Mouse (Mus musculus) myocyte (in vitro differentiated cells): ENCODE measurements around the gene Gm19426. TPM values are rescaled to one million over a fixed set of nuclear protein-coding genes. Genes with fewer than 3 reads are reported as not detected.

Source experiments
- H3K27me3 ChIP-seq: one replicate; pipeline ENCODE4 v1.6.1; 2011; ENCODE audit not compliant: control insufficient read depth, insufficient read depth, insufficient read length
- H3K36me3 ChIP-seq: one replicate; pipeline ENCODE4 v1.6.1; 2011; ENCODE audit not compliant: control insufficient read depth, insufficient read depth
- H3K4me2 ChIP-seq: one replicate; pipeline ENCODE4 v1.6.1; 2011; ENCODE audit warnings: low read depth, control low read depth
- H3K4me3 ChIP-seq: one replicate; pipeline ENCODE4 v1.5.1; 2011; ENCODE audit warnings: mild to moderate bottlenecking, control low read depth, moderate library complexity
- H3K79me2 ChIP-seq: one replicate; pipeline ENCODE4 v1.6.1; 2011; ENCODE audit not compliant: control insufficient read depth, insufficient read depth
- H3ac ChIP-seq: one replicate; pipeline ENCODE4 v1.6.1; 2011; ENCODE audit not compliant: control insufficient read depth, insufficient read length
- CEBPB ChIP-seq: IDR thresholded peaks from 2 replicates; pipeline ENCODE4 v1.6.1; 2011; ENCODE audit warnings: mild to moderate bottlenecking, moderate library complexity; ENCODE audit not compliant: poor library complexity, insufficient read depth, severe bottlenecking
- E2F4 ChIP-seq: IDR thresholded peaks from one replicate; pipeline ENCODE4 v1.6.1; 2011; ENCODE audit warnings: mild to moderate bottlenecking, control low read depth, moderate library complexity; ENCODE audit not compliant: insufficient read depth
- MAX ChIP-seq: IDR thresholded peaks from one replicate; pipeline ENCODE4 v1.6.1; 2011; ENCODE audit warnings: low read depth, mild to moderate bottlenecking, control low read depth
- MYOD1 ChIP-seq, 3 experiments: IDR thresholded peaks; one replicate each; pipeline ENCODE4 v1.6.1; 2011; ENCODE audit warnings: control low read depth in 2 of 3, low read depth in 2 of 3, mild to moderate bottlenecking in 2 of 3, moderate library complexity in 1 of 3; ENCODE audit not compliant: insufficient read length in 2 of 3, control insufficient read depth in 1 of 3
- MYOG ChIP-seq, 3 experiments: IDR thresholded peaks; one replicate each; pipeline ENCODE4 v1.6.1; 2011; ENCODE audit warnings: control low read depth in 2 of 3, low read depth in 2 of 3, mild to moderate bottlenecking in 2 of 3; ENCODE audit not compliant: insufficient read length in 2 of 3, control insufficient read depth in 1 of 3, insufficient read depth in 1 of 3
- POLR2A ChIP-seq: IDR thresholded peaks from one replicate; pipeline ENCODE4 v1.6.1; 2011; ENCODE audit warnings: low read depth, mild to moderate bottlenecking, control low read depth, moderate library complexity; ENCODE audit not compliant: insufficient read length
- POLR2AphosphoS2 ChIP-seq: IDR thresholded peaks from one replicate; pipeline ENCODE4 v1.6.1; 2011; ENCODE audit warnings: low read depth, control low read depth; ENCODE audit not compliant: insufficient read length
- REST ChIP-seq: IDR thresholded peaks from one replicate; pipeline ENCODE4 v1.6.1; 2011; ENCODE audit warnings: mild to moderate bottlenecking, control low read depth, moderate library complexity; ENCODE audit not compliant: insufficient read depth, insufficient read length
- SRF ChIP-seq: IDR thresholded peaks from one replicate; pipeline ENCODE4 v1.6.1; 2011; ENCODE audit warnings: low read depth; ENCODE audit not compliant: control insufficient read depth, insufficient read length
- TCF12 ChIP-seq: IDR thresholded peaks from one replicate; pipeline ENCODE4 v1.6.1; 2011; ENCODE audit warnings: mild to moderate bottlenecking, control low read depth; ENCODE audit not compliant: poor library complexity, insufficient read depth, severe bottlenecking
- TCF3 ChIP-seq: IDR thresholded peaks from one replicate; pipeline ENCODE4 v1.6.1; 2011; ENCODE audit warnings: low read depth, control low read depth; ENCODE audit not compliant: insufficient read length
- USF1 ChIP-seq: IDR thresholded peaks from one replicate; pipeline ENCODE4 v1.6.1; 2011; ENCODE audit warnings: low read depth, mild to moderate bottlenecking, control low read depth, moderate library complexity
- polyA plus RNA-seq: library from polyadenylated mRNA; unstranded; fragments of >200 nt; fragmentation: generic; extraction: Trizol; gene quantifications from one replicate; pipeline ENCODE4 v1.2.1, GENCODE M21; 2012; ENCODE audit warnings: missing spikeins

The Gm19426 gene
- polyA plus RNA-seq, 1 experiment: 3.0 TPM

DNA sequence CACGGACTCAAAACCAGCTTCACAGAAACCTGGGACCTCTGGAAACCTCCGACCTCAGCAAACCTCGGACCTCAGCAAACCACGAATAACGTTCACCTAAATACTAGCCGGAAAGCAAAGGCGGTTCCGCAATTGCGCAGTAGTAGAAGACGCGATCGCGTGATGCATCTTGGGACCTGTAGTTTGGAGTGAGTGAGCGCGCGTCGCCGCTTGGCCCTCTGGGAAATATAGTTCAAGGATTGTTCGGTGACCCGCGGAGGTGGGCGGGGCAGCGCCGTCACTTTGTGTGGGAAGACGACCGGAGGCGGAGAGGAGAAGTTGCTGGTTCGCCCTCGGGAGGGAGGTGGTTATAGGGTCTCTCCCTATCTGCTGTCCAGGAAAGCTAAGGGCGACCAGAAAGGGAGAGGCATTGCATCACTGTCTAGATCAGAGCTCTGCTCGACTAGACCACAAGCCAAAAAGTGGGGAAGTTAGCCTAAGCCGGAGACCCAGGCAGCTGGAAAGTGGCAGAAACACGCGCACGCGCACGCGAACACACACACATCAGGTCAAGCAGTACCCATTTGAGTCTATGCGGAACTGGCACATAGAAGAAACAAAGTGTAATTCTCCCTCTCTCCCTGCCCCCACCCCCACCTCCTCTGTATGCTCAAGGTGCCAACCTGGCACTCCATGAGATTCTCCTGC lies 16.1 kb downstream of the Gm19426 start, which contains the start of gene Clp1:
TSS of gene Clp1 (minus strand) at position 179 of the 687 bp plus-strand sequence.
- Histone ChIP-seq H3K27me3 (no peaks in the 10 kb centered on the region), H3K4me2 (peak within 1 kb of the TSS; percentile 99), H3K4me3 (peak within 1 kb of the TSS; percentile 62), H3K36me3 (peaks cover 16% of the 10 kb centered on the region), H3K79me2 (peaks cover 31% of the 10 kb centered on the region), H3ac (peak within 1 kb of the TSS; percentile 12)
- peak; percentile 39 for TF ChIP-seq E2F4
- TF ChIP-seq POLR2AphosphoS2: peak; percentile 75
- TF ChIP-seq MYOG (IDR thresholded peaks at IDR 0.05; ENCODE audit: control insufficient read depth in 1 of 3, insufficient read depth in 1 of 3, insufficient read length in 2 of 3, low read depth in 2 of 3): no peak
- TF ChIP-seq TCF3: no peak
- TF ChIP-seq USF1: no peak
- TF ChIP-seq TCF12: no peak
- no peak for TF ChIP-seq REST
- TF ChIP-seq POLR2A: peak; percentile 75

DNA sequence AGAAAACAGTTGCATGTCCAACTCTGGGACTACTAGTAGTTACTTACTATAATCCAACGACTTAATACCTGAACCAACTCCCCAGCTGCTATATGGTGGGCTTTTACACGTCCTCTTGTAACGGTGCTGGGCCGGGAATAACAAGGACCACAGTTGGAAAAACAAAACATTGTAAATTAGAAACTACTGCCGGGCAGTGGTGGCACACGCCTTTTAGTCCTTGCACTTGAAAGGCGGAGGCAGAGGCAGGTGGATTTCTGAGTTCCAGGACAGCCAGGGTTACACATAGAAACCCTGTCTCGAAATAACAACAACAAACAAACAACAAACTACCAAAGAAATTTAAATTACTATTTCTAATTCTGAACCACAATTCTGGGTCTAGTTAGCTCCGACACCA lies 16.7 kb downstream of the Gm19426 start:
- no peak for TF ChIP-seq POLR2AphosphoS2
- TF ChIP-seq POLR2A: no peak
- TF ChIP-seq MYOG (IDR thresholded peaks at IDR 0.05; ENCODE audit: control insufficient read depth in 1 of 3, insufficient read depth in 1 of 3, insufficient read length in 2 of 3, low read depth in 2 of 3): no peak
- no peak for TF ChIP-seq CEBPB
- TF ChIP-seq REST: no peak
- TF ChIP-seq TCF3: no peak
- TF ChIP-seq TCF12: no peak
- peak overlapping the region; percentile 12 for H3ac ChIP-seq
- H3K4me2 ChIP-seq: peak overlapping the region; percentile 99
- H3K36me3 ChIP-seq: peaks cover 16% of the 10 kb centered on the region
- H3K4me3 ChIP-seq: peak overlapping the region; percentile 62
- H3K79me2 ChIP-seq: peaks cover 31% of the 10 kb centered on the region
- no peaks in the 10 kb centered on the region for H3K27me3 ChIP-seq

- H3K36me3 ChIP-seq: peaks cover 21% of the 10 kb centered on the region
- no peaks in the 10 kb centered on the region for H3K27me3 ChIP-seq
- no peak for TF ChIP-seq MYOG (IDR thresholded peaks at IDR 0.05; ENCODE audit: control insufficient read depth in 1 of 3, insufficient read depth in 1 of 3, insufficient read length in 2 of 3, low read depth in 2 of 3)
- H3K4me3 ChIP-seq: peak overlapping the region; percentile 62
- peaks cover 31% of the 10 kb centered on the region for H3K79me2 ChIP-seq
- peak overlapping the region; percentile 99 for H3K4me2 ChIP-seq
- no peak overlapping the region for H3ac ChIP-seq
Measured at GRCm38 (mm10) chr2:84725770-84726169, 17.7 kb downstream of the Gm19426 start.

GRCm38 (mm10) chr2:84723856-84724255 lies 19.6 kb downstream of the Gm19426 start:
- H3ac ChIP-seq: no peak overlapping the region
- no peak overlapping the region for H3K4me2 ChIP-seq
- H3K36me3 ChIP-seq: peaks cover 21% of the 10 kb centered on the region
- no peaks in the 10 kb centered on the region for H3K27me3 ChIP-seq
- no peak for TF ChIP-seq MYOG (IDR thresholded peaks at IDR 0.05; ENCODE audit: control insufficient read depth in 1 of 3, insufficient read depth in 1 of 3, insufficient read length in 2 of 3, low read depth in 2 of 3)
- TF ChIP-seq REST: no peak
- TF ChIP-seq TCF3: no peak
- no peak for TF ChIP-seq POLR2A
- no peak for TF ChIP-seq MAX
- no peak for TF ChIP-seq CEBPB
- no peak for TF ChIP-seq E2F4
- no peak for TF ChIP-seq USF1
- no peak for TF ChIP-seq POLR2AphosphoS2
- TF ChIP-seq SRF: no peak
- no peak for TF ChIP-seq TCF12
- H3K79me2 ChIP-seq: peaks cover 31% of the 10 kb centered on the region
- H3K4me3 ChIP-seq: no peak overlapping the region

DNA sequence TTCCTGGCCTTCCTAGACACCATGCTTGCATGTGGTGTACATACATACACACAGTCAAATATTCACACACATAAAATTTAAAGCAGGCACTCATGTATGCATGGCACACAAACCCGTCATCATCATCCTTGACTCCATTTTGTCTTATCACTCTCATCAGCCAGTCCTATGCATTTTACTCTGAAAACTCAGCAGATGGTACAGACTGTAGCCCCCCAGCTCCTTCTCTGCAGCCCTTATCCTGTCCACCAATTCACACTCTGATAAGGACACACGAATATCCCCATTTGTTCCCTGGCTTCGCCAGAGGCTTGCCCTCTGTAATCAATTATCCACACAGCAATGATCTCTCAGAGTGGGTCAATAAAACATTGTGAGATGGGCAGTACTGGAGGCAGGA lies 22.3 kb downstream of the Gm19426 start:
- no peaks in the 10 kb centered on the region for H3K27me3 ChIP-seq
- no peak overlapping the region for H3K4me2 ChIP-seq
- TF ChIP-seq CEBPB (no peak), E2F4 (no peak), POLR2A (no peak), REST (no peak), MAX (no peak), MYOD1 (IDR thresholded peaks at IDR 0.05; ENCODE audit: control insufficient read depth in 1 of 3, insufficient read length in 2 of 3, low read depth in 2 of 3) (no peak), TCF3 (no peak), MYOG (IDR thresholded peaks at IDR 0.05; ENCODE audit: control insufficient read depth in 1 of 3, insufficient read depth in 1 of 3, insufficient read length in 2 of 3, low read depth in 2 of 3) (no peak), POLR2AphosphoS2 (no peak), USF1 (no peak), TCF12 (no peak), SRF (no peak)
- peaks cover 22% of the 10 kb centered on the region for H3K79me2 ChIP-seq
- no peak overlapping the region for H3K4me3 ChIP-seq
- no peak overlapping the region for H3ac ChIP-seq
- H3K36me3 ChIP-seq: peaks cover 21% of the 10 kb centered on the region
